Mouse (Mus musculus): Measurements from ENCODE around the gene Kdm3a.

DNA sequence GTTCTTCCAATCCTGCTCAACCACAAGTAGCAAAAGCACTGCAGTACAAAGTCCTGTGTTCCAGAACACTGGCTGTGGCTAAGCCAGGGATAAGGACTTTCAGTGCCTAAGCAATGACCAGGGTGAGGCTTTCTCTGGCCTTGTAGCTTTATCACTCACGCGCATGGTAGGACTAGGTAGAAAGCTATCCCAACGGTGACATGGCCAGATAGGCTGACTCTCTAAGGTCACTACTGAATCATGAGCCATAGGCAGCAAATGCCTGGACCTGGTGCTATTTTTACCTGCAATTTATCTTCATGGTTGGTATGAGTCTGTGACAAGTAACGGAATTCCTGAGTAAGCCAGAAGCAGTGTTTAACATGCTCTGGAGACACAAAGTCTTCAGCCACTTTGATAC is 42.6 kb downstream of the Kdm3a start:
- TF ChIP-seq POLR2A (IDR thresholded peaks at IDR 0.05; ENCODE audit: low read depth, low read length) (no peak), CTCF (IDR thresholded peaks at IDR 0.05; ENCODE audit: borderline replicate concordance, insufficient read depth, low read length) (no peak)
